Mouse (Mus musculus): Measurements from ENCODE around the gene Bckdhb. TPM values are rescaled to one million over a fixed set of nuclear protein-coding genes. Genes with fewer than 3 reads are reported as not detected.
"Not testable (repeated sequence)": the region's sequence is repeated elsewhere in the genome, so short reads cannot be mapped to it uniquely, and the experiment has no call there.

Gene Bckdhb
- 10 to 100 TPM; 38.5 to 40.7 TPM for total RNA-seq (2021)
- long read RNA-seq, experiment 1, transcript Bckdhb-206 (11 exons, 1,477 nt) = major isoform, 37 of 44 reads
- long read RNA-seq, experiment 1, partial matches to known transcripts = 1 of 44 reads
- long read RNA-seq, experiment 1, other reads (novel, unspliced or antisense) = 6 of 44 reads
- long read RNA-seq, experiment 2, transcript Bckdhb-206 (11 exons, 1,477 nt) = major isoform, 45 of 52 reads
- long read RNA-seq, experiment 2, partial matches to known transcripts = 2 of 52 reads
- long read RNA-seq, experiment 2, other reads (novel, unspliced or antisense) = 5 of 52 reads

DNA sequence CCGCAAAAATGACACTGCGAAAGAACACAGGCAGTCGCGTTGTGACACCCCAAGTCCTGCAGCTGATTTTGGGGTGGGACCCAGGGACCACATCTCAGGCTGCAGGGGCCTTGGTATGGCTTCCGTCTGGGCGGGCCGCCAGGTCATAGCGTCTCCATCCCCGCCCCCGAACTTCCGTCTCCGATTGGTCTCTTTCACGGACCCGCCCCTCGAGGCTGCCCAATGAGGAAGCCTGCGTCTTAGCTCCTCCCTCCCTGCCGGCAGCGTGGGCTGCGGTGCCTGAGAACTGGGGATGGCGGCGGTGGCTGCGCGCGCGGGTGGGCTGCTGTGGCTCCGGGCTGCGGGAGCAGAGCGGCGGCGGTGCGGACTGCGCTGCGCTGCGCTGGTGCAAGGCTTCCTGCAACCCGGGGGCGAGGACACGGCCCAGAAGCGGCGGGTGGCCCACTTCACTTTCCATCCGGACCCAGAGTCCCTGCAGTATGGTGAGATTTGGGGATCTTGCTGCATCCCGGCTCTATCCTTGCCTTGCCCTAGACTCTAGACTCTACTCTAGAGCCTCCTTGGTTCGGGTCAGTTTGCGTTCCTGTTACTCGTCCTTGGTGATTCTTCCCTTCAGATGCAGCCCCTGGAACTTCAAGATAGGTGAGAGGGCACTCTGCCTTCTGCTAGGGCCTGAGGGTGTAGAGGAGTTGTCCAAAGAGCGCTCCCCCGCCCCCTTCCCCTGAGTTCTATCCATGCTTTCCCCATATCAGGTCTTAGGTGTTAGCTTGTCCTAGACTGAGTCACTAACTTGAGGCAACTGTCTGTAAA, at the start of gene Bckdhb:
Bckdhb (plus strand) TSS at position 268 of the 810 bp plus-strand sequence.
- intact Hi-C loops (cut with DNase I) = loop anchor here (5.0 kb wide), 1 partner anchor 93 kb away; the partner anchor contains the start of gene Ttk
- peak; percentile 98 to 99 for DNase-seq (ENCODE audit: low spot score in 2 of 2)

DNA sequence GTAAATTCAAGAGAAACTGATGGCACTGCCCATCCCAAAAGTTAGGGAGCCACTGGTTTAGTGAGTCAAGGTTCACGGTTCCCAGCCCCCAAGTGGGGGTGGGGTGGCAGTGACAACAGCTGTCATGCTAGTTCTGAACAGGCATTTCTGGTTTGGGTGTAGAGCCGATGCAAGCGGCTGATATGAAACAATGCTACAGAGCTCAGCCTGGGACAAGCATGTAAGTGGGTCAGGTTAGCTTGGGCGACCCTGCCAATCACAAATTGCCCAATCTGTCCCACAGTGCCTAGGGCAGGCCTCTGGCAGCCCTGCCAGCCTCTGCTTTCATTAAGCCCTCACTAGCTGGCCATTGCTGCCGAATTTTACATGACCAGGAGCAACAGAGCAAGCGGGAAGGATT, 42.8 kb upstream of the Bckdhb start:
- intact Hi-C loops (cut with DNase I) = no loop called here
- no peak for DNase-seq (ENCODE audit: low spot score in 2 of 2)

DNA sequence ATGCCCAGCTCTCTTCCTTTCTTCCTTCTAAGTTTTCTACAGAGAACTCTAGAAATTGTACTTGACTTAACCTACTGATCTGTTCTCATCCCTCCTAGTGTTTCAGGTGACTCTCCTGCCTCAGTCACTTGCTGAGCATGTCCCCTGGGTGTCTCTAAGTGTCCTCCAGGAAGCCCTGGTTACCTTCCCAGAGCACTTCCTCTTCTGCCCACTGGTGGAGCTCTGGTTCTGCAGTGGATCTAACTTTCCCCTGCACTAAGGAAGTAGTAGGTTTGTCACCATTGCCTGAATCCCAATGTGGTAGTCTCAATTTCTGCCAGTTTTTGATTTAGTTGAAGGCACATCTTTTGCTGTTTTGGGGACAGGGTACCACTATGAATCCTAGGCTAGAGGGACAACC, 38.8 kb upstream of the Bckdhb start:
- DNase-seq (ENCODE audit: low spot score in 2 of 2) = no peak
- intact Hi-C loops (cut with DNase I) = no loop called here

DNA sequence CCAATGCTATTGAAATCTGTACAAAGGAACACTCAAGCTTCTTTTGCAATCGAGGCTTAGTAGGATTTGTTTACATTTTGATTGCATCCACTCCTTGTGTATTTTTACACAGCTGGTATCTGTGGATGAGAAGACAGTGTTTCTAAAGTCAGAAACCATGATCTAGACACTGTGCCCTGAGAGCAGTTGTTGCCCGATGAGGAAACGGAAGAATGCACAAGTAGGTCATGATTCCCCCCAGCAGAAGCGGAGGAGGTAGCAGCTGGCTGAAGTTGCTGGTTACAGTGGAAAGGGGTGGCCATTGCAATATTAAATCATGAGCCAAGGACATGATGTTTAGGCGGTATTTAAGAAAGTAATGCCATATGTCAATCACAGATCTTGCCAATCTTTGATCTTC, 36.7 kb upstream of the Bckdhb start:
- intact Hi-C loops (cut with DNase I) = no loop called here
- no peak for DNase-seq (ENCODE audit: low spot score in 2 of 2)

DNA sequence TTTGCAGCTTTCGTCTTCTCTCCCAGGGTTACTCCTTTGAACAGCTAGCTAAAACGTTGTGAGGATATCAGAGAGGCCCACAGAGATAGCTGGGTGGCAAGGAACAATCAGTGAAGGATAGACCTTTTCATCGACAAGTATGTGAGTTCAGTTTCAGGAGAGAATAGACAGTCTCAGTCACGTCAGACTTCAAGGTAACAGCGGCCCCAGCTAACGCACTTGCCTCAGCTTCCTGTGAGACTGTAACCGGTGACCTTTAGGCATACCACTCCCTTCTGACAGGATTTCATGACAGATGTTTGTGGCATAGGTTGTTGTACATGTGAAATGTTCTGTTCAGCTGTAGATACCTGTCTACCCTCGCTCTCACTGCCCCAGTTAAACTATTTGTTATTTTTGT, 31.9 kb upstream of the Bckdhb start:
- DNase-seq (ENCODE audit: low spot score in 2 of 2) = no peak
- intact Hi-C loops (cut with DNase I) = no loop called here

DNA sequence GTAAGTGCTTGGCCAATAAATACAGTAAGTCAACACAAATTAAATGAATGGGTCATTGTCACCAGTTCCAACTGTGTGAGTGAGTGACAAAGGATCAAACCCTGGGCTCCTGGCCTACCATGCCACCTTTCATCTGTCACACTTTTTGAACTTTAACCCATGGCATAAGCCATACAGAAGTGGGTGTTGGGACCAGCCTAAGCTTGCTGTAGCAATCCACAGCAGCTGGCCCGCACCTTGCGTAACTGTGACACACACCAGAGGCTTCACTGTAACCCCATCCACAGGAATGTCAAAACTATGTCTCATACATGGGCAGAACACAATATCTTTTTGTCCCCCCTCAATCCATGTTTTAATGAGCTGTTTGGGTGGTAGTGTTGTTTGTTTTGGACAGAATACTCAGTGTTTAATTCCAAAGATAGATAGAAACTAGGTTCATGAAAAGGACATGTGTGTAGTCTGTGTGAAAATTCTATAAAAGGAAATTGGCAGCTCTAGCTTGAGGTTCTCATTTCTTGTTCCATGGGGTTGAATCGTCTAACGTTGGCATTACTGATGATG, 31.1 kb upstream of the Bckdhb start:
- DNase-seq (ENCODE audit: low spot score in 2 of 2) = no peak
- intact Hi-C loops (cut with DNase I) = no loop called here

DNA sequence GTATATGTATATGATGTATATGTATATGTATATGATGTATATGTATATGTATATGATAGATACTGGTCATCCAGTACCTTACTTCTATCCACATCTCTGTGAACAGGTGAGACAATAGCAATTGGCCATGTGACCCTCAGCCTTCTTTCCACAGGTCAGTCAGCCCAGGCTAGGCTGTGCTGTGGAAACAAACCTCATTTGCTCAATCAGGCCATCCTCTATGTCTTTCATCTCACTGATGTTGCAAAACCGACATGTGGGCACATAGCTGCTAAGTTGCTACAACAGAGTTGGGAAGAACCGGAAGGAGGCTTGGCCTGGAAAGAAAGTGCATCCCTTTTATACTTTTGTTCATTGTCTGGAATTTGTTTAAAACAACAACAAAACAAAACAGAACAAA, 22.9 kb upstream of the Bckdhb start:
- DNase-seq (ENCODE audit: low spot score in 2 of 2) = no peak
- intact Hi-C loops (cut with DNase I) = no loop called here

DNA sequence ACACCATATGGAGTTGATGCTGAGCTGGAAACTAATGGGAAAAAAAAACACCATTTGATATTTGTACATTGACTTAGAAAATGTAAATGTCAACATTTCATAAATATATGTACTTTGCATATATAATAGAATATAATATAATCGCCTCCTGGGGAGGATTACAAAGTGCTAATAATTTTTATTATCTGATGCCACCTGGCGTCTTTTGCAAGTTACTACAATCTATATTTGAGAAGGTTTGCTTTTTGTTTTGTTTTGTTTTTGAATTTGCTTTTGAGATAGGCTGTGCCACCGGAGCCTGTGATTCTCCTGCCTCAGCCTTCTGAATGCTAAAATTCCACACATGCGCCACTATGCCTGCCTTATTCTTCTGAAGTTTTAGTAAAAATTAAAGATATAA, 19.1 kb upstream of the Bckdhb start:
- DNase-seq (ENCODE audit: low spot score in 2 of 2) = no peak

DNA sequence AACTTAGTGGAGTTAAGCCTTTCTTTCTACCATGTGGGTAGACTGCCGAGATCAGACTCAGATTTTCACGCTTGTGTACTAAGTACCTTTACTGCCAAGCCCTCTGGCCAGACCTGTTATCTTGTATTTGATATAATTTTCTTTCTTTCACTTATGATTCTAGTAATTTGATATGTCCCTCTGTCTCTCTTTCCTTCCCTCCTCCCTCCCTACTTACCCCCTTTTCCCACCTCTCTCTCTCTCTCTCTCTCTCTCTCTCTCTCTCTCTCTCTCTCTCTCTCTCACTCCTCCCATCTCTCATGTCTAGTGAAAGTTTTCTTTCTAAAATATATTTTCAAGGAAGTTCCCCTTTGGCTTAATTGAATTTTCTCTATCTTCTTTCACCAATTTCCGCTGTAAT, 17.9 kb upstream of the Bckdhb start:
- intact Hi-C loops (cut with DNase I) = no loop called here
- no peak for DNase-seq (ENCODE audit: low spot score in 2 of 2)

More for the DNA sequence above, 19.1 kb upstream of the Bckdhb start:
- intact Hi-C loops (cut with DNase I) = loop anchor here (2.0 kb wide), 1 partner anchor 99 kb away; the partner anchor contains the start of gene Elovl4

DNA sequence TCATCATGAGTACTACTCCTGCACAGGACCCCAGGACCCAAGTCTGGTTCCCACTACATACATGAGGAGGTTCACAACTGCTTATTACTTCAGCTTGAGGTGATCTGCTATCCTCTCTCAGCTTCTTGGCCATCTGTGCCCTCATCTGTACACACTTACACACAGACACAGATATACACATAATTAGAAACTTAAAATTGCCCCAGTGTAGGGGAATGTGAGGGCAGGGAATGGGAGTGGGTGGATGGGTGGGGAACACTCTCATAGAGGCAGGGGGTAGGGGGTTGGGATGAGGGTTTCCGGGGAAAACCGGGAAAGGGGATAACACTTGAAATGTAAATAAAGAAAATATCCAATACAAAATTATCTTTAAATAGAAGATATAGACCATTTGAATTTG, 15.1 kb upstream of the Bckdhb start:
- no peak for DNase-seq (ENCODE audit: low spot score in 2 of 2)
- intact Hi-C loops (cut with DNase I) = no loop called here

DNA sequence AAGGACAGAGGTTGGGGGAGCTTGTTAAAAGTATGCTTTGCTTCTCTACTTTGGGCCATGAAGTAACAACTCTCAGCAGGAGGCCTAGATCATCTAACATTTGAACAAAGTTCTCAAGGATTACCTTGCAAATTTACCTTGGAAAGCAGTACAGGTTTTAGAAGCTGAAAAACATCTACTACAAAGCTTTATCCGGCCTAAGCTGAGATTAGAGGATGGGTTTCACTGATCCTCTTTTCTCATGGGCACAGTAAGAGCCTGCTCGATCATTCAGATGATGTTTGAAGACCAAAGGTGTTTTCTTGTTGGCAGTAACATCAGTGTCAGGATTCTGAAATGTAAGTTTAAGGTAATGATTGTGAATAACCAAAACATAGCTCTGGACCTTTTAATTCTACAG, 14.0 kb upstream of the Bckdhb start:
- no peak for DNase-seq (ENCODE audit: low spot score in 2 of 2)
- intact Hi-C loops (cut with DNase I) = no loop called here

DNA sequence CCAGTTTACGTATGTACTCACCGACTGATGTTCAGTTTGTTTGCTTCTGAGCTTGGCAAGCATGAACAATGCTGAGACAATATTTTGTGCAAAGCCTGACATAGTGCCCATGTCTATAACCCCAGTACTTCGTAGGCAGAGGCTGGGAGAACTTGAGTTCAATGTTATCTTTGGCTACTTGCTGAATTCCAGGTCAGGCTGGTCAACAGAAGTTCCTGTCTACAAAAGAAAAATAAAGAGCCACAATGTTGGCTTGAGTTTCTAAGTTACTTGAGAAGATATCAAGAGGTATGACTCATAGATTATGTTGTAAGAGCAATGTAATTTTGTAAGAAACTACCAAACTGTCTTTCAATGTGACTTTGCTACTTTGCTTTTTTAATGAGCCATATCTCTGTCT, 2.9 kb upstream of the Bckdhb start:
- intact Hi-C loops (cut with DNase I) = no loop called here
- no peak for DNase-seq (ENCODE audit: low spot score in 2 of 2)

DNA sequence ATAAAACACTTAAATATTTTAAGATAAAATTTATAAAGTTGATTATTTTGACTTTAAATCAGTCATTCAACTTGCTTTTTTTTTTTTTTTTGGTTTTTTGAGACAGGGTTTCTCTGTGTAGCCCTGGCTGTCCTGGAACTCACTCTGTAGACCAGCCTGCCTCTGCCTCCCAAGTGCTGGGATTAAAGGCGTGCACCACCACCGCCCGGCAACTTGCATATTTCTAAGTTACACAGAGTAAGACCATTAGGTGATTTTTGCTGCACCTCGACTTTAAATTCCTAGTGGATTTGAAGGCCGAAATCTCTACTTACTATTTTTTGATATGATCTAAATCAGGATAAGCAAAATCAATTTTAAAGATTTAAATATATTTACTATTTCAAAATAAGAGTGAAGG, 589 bp upstream of the Bckdhb start:
- no peak for DNase-seq (ENCODE audit: low spot score in 2 of 2)
- intact Hi-C loops (cut with DNase I) = no loop called here

DNA sequence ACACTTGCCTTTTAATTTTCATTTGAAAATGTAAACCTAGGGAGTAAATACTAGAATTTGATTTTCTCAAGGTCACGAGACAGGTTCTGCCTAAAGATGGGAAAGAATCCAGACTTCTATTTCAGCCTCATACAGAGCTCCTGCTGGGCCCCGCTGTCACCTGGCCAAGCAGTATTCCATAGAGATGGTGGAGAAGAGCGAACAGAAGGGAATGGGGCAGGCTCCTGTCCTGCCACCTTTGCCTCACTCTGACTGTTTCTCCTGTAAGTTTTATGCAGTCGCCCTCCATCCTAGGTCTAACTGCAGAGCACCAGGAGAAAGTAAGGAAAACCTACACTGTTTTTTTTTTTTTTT, 720 bp downstream of the Bckdhb start:
- intact Hi-C loops (cut with DNase I) = loop anchor here (5.0 kb wide), 1 partner anchor 93 kb away; the partner anchor contains the start of gene Ttk
- no peak for DNase-seq (ENCODE audit: low spot score in 2 of 2)

DNA sequence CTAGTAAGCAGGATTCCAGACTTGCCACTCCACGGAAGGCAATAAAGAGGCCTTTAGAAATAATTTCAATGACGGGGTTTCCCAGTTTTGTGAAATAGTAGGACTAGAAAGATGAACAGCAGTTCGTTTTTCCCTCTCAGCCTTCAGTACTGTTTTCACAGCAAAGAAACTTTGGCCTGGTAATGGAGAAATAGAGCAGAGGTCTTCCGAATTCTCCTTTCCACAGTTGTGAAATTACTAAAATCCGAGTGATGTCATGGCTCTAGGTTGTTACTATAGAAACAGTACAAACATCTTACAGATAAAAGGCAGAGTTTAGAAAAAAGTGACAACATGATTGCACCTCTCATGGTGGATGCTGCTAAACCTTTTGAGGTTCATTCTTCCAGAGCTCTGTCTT, 1.4 kb downstream of the Bckdhb start:
- intact Hi-C loops (cut with DNase I) = loop anchor here (5.0 kb wide), 1 partner anchor 94 kb away; the partner anchor contains the start of gene Ttk
- DNase-seq (ENCODE audit: low spot score in 2 of 2) = no peak

DNA sequence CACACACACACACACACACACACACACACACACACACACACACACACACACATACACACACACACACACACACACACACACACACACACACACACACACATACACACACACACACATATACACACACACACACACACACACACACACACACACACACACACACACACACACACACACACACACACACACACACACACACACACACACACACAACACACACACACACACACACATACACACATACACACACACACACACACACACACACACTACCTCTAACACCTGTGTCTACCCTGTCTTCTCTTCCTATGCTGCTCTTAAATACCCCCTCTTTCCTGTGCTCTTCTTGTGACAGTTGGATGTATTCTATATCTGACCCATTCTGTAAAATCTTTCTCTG, 14.6 kb downstream of the Bckdhb start:
- intact Hi-C loops (cut with DNase I); DNase-seq (ENCODE audit: low spot score in 2 of 2): not testable (repeated sequence)

DNA sequence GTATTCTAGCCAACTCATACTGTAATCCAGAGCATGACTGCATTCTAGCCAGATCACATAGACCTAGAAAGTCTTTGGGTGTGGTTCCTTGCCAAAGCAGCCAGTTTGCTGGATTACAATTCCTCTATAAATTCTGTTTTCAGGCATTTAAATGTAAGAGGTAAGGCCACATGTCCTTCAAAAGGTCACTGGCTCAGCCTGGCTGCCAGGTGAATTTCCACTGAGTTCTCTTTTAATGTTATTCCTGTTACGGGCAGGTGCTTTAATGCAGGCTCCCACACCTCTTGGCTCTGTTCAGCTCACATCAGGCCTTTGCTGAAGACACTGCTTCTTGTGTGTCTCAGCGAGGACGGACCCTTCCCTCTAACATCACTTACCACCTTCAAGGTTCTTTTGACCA, 15.1 kb downstream of the Bckdhb start:
- intact Hi-C loops (cut with DNase I) = no loop called here
- DNase-seq (ENCODE audit: low spot score in 2 of 2) = no peak

DNA sequence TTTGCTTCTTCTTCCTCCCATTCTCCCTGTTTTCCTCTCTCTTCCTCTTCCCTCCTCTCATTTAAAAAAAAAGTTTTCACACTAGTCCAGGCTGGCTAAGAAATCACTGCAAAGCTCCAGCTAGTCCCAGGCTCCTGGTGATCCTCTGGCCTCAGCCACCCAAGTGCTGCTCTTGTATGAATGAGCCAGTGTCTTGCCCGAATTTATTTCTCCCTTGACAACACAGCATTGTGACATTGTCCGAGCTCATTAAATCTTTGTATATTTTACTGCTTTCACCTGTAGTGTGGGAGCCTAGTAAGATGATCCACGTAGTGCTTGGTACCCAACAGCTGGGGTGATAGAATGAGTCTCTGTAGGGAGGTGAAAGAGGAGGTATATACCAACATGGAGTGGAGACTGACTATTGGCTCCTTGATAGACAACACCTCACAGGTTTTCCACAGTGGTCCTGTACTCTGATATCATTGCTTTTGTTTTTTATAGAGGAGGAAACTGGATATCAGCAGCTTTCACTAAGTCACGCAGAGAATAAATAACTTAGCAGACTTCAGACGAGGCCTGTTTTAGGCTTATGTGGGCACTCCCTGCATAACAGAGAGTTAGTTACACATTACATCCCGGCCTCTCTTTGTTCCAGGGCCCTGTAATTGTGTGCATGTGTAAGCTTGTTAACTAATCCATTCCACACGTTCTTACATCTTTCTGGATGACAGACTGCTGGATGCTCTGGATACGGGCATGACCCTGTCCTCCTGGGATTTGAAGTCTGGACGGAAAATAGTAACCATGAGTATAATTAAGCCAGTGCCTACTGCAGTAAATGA, 15.8 kb downstream of the Bckdhb start:
- intact Hi-C loops (cut with DNase I) = no loop called here
- no peak for DNase-seq (ENCODE audit: low spot score in 2 of 2)

DNA sequence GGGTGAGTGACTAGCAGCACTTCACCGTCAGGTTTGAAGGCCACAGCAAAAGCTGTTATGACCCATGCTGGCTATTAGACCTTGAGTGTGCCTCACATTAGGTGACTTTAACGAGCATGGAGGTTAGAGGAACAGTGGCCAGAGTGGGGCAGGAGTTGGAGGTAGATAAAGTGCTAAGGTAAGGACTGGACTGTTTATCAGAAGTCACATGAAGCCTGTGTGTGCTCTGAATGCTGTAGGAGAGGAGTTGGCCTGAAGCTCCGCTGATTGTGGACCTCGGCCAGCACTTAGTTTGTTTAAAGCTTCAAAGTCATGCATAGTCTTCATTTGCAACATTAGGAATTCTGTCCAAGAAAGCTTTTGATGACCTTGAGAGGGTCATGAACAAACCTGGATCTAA, 26.4 kb downstream of the Bckdhb start:
- DNase-seq (ENCODE audit: low spot score in 2 of 2) = peak in 1 of 2 experiments; percentile 1
- intact Hi-C loops (cut with DNase I) = loop anchor here (10.0 kb wide), 1 partner anchor 1643 kb away; no protein-coding TSS in a partner anchor
